Mouse (Mus musculus) kidney, adult 2 months (tissue): ENCODE measurements around the gene Hoxa3.

ENCODE experiments used
- CTCF ChIP-seq: fragments of 200-500 bp; conservative IDR thresholded peaks from 2 replicates; pipeline ENCODE4 v1.5.1; 2011; ENCODE audit warnings: low read depth, mild to moderate bottlenecking, control low read depth, low read length, moderate library complexity, mixed read lengths; ENCODE audit not compliant: insufficient read depth, insufficient read length
- POLR2A ChIP-seq: fragments of 200-500 bp; IDR thresholded peaks from one replicate; pipeline ENCODE4 v1.6.1; 2011; ENCODE audit warnings: low read depth, low read length, control low read depth

- TF ChIP-seq POLR2A = peak; percentile 49
- no peak for TF ChIP-seq CTCF
Observed at GRCm38 (mm10) chr6:52229558-52230416, 16.7 kb upstream of the Hoxa3 start.
